Mouse (Mus musculus): Measurements from ENCODE around the gene Cyb5d1. TPM values are rescaled to one million over a fixed set of nuclear protein-coding genes. Genes with fewer than 3 reads are reported as not detected.

Gene Cyb5d1
- polyA plus RNA-seq, 1 experiment from 2014 or later: 23.9 TPM

DNA sequence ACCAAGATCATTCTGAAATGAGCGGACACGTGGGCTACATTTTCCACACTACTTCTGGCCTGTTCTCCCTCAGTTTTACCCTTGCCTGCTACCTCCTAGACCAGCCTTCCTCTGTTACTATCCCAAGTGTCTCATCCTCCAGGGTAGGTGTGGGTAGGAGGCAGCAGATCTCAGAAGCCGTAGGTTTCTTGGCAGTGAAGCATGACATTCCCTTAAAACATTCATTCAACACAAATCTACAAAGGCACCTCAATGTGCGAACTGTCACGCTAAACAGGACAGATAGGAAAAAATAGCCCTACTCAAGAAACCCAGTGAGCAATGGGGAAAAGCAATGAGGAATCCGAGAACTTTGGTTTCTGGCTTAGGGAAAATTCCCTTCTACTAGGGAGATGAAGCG is 17.1 kb upstream of the Cyb5d1 start:
- Histone ChIP-seq H3K36me3 (ENCODE audit: control insufficient read depth, insufficient read depth, low read length) (peaks cover 21% of the 10 kb centered on the region), H3K4me2 (replicated peaks; ENCODE audit: low read depth, low read length) (peak overlapping the region; percentile 68), H3K27me3 (ENCODE audit: control insufficient read depth, insufficient read depth, low read length) (no peaks in the 10 kb centered on the region), H3K27ac (ENCODE audit: low read depth, low read length) (no peak overlapping the region), H3K9me3 (ENCODE audit: control insufficient read depth, low read length) (no peaks in the 10 kb centered on the region), H3K4me1 (ENCODE audit: control insufficient read depth, insufficient read depth, low read length) (peaks cover 56% of the 10 kb centered on the region), H3K9ac (ENCODE audit: low read depth, low read length) (peak overlapping the region; percentile 8; the same call in 1 of the 2 replicates), H3K4me3 (ENCODE audit: low read length) (peak overlapping the region; percentile 85)
- ATAC-seq (ENCODE audit: low FRiP score, low TSS enrichment): no peak
- 53% methylated on average over 7 of the region's 7 CpGs for WGBS

DNA sequence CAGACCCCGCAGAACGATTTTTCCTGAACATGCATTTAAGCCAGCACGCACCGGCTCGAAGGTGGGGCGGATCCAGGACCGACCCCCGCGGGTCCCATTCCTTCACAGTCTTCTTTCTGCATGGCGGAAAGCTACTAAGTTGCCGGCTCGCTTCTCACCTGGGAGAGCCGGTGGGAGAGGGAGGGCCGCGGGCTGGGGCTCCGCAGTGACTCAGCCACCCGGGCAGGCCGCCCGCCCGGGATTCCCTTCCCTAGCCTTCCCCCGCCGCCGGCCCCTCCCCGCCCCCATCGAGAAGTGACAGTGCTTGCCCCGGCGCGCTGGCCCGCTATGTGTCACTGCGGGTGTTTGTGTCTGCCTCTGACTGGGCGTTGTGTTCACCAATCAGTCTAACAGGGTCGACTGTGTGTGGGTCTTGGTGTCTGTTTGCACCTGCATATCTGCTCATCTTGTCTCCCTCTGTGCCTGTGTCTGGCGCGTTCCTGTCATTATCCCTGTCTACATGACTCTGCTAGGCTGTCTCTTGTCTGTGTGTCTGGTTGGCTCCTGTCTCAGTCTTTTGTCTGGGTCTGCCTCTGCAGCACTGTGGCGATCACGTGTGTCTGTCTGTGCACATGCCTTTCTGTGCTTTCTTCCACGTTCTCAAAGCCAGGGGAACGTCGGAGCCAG is 16.2 kb upstream of the Cyb5d1 start:
- Histone ChIP-seq H3K27ac (ENCODE audit: low read depth, low read length) (peak overlapping the region; percentile 99), H3K9me3 (ENCODE audit: control insufficient read depth, low read length) (no peaks in the 10 kb centered on the region), H3K4me1 (ENCODE audit: control insufficient read depth, insufficient read depth, low read length) (peaks cover 50% of the 10 kb centered on the region), H3K4me2 (replicated peaks; ENCODE audit: low read depth, low read length) (peak overlapping the region; percentile 68), H3K9ac (ENCODE audit: low read depth, low read length) (peak overlapping the region; percentile 90), H3K36me3 (ENCODE audit: control insufficient read depth, insufficient read depth, low read length) (peaks cover 30% of the 10 kb centered on the region), H3K27me3 (ENCODE audit: control insufficient read depth, insufficient read depth, low read length) (no peaks in the 10 kb centered on the region), H3K4me3 (ENCODE audit: low read length) (peak overlapping the region; percentile 85)
- under 1% methylated on average over 33 of the region's 39 CpGs for WGBS
- no peak for ATAC-seq (ENCODE audit: low FRiP score, low TSS enrichment)

DNA sequence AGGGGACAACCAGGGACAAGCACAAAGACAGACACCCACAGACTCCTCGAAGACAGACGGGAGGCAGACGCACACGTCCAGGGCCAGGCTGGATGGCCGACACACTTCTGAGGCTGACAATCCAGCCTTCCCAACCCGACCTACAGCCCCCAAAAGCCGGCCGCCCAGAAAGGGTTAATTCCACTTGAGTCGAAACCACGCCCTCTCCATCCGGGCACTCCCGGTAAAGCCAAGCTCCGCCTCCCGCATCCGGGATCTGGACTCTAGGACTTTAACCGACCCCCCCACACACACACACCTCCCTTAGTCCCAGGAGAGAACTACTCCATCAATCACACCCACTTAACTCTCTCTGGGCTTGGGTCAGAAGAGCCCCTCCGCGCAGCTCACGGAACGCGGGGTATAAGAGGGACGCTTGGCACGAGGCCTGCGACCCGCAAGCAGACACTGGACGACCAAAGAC is 15.7 kb upstream of the Cyb5d1 start:
- no peaks in the 10 kb centered on the region for H3K9me3 ChIP-seq (ENCODE audit: control insufficient read depth, low read length)
- peak overlapping the region; percentile 99 for H3K27ac ChIP-seq (ENCODE audit: low read depth, low read length)
- ATAC-seq (ENCODE audit: low FRiP score, low TSS enrichment): peak; percentile 56
- H3K36me3 ChIP-seq (ENCODE audit: control insufficient read depth, insufficient read depth, low read length): peaks cover 35% of the 10 kb centered on the region
- peak overlapping the region; percentile 85 for H3K4me3 ChIP-seq (ENCODE audit: low read length)
- peak overlapping the region; percentile 68 for H3K4me2 ChIP-seq (replicated peaks; ENCODE audit: low read depth, low read length)
- no peaks in the 10 kb centered on the region for H3K27me3 ChIP-seq (ENCODE audit: control insufficient read depth, insufficient read depth, low read length)
- WGBS: under 1% methylated on average over 26 of the region's 26 CpGs
- H3K4me1 ChIP-seq (ENCODE audit: control insufficient read depth, insufficient read depth, low read length): peaks cover 47% of the 10 kb centered on the region
- peak overlapping the region; percentile 90 for H3K9ac ChIP-seq (ENCODE audit: low read depth, low read length)

DNA sequence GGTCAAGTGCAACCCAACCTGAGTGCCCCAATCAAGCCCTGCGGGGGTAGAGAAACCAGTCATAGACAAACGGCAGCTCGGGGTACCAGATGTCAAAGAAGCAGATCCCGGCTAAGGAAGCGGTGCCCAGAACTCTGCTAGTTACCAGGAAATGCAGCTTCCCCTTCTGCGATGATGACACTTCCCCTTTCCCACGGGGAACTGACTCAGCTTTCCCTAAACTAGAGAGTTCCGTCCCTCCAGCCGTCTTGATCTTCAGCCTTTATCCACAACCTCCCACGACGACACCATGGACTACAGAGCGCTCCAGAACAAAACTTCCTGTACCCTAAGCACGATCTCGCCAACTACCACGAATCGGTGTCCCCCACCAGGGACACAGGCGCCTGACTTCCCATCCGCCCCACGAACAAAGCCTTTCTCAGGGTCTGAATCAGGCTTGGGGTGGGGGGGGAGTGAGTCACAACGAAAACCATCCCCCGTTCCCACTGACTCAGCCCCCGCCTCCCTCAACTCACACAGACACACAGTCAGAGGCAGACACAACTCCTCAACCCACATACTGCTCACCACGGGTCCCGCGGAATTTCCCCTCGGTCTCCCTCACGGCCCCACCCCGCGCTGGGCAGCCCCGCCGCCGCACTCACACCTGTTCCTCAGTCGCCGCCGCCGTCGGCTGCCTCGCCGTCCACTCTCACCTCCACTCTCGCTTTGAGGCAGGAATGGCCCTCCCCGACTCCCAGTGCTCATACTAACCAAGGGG is 15.1 kb upstream of the Cyb5d1 start:
- Histone ChIP-seq H3K9me3 (ENCODE audit: control insufficient read depth, low read length) (no peaks in the 10 kb centered on the region), H3K9ac (ENCODE audit: low read depth, low read length) (peak overlapping the region; percentile 90), H3K4me2 (replicated peaks; ENCODE audit: low read depth, low read length) (peak overlapping the region; percentile 68), H3K4me1 (ENCODE audit: control insufficient read depth, insufficient read depth, low read length) (peaks cover 47% of the 10 kb centered on the region), H3K27ac (ENCODE audit: low read depth, low read length) (peak overlapping the region; percentile 99), H3K27me3 (ENCODE audit: control insufficient read depth, insufficient read depth, low read length) (no peaks in the 10 kb centered on the region), H3K4me3 (ENCODE audit: low read length) (peak overlapping the region; percentile 85), H3K36me3 (ENCODE audit: control insufficient read depth, insufficient read depth, low read length) (peaks cover 41% of the 10 kb centered on the region)
- ATAC-seq (ENCODE audit: low FRiP score, low TSS enrichment): peak; percentile 7; the same call in 1 of the 2 replicates
- under 1% methylated on average over 41 of the region's 41 CpGs for whole genome bisulfite sequencing

DNA sequence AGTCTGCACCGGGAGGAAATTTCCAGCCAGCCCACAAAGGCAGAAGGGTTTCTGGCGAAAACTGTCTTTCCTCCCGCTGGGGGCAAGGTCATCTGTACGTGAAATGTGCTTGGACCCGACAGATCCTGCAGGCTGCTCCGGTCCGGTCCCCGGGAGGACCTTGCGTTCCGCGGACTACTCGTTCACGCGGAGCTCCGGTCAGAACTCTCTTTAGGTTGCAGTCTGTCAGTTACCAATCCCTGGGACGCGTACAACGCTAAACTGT is 14.5 kb upstream of the Cyb5d1 start:
- Histone ChIP-seq H3K36me3 (ENCODE audit: control insufficient read depth, insufficient read depth, low read length) (peaks cover 47% of the 10 kb centered on the region), H3K4me1 (ENCODE audit: control insufficient read depth, insufficient read depth, low read length) (peaks cover 45% of the 10 kb centered on the region), H3K27me3 (ENCODE audit: control insufficient read depth, insufficient read depth, low read length) (no peaks in the 10 kb centered on the region), H3K27ac (ENCODE audit: low read depth, low read length) (peak overlapping the region; percentile 99), H3K4me2 (replicated peaks; ENCODE audit: low read depth, low read length) (peak overlapping the region; percentile 68), H3K9me3 (ENCODE audit: control insufficient read depth, low read length) (no peaks in the 10 kb centered on the region), H3K9ac (ENCODE audit: low read depth, low read length) (peak overlapping the region; percentile 90), H3K4me3 (ENCODE audit: low read length) (peak overlapping the region; percentile 85)
- ATAC-seq (ENCODE audit: low FRiP score, low TSS enrichment): no peak
- WGBS: under 1% methylated on average over 18 of the region's 18 CpGs

DNA sequence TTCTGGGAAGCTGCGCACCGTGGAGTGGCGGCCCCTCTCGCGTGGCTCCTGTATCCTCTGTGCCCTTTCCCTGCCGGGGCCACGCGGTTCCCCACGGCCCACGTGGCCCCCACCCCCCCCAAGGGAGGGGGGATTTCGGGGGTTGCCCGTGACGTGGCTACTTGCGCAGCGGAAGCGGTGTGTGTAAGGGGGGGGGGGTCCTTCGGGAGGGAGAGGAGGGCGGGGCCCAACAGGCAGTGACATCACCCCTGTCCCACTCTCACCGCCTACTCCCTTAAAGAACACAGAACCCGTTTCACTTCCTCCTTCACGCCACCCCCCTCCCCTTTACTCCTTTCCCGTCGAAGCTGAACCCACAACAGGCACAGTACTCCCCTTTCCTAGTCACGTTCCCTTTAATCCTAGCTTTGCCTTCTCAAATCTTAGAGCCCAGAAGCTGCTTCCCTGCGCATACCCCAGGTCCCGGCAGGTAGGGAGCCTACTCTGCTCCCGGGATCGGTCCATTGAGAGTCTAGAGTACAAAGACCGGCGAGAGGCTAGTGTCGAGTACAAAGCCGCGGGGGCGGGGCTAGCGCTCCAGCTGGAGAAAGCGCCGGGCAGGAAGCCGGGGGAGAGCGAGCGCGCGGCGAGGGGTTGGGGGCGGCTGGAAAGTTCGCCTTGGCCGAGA is 14.1 kb upstream of the Cyb5d1 start:
- peaks cover 51% of the 10 kb centered on the region for H3K36me3 ChIP-seq (ENCODE audit: control insufficient read depth, insufficient read depth, low read length)

DNA sequence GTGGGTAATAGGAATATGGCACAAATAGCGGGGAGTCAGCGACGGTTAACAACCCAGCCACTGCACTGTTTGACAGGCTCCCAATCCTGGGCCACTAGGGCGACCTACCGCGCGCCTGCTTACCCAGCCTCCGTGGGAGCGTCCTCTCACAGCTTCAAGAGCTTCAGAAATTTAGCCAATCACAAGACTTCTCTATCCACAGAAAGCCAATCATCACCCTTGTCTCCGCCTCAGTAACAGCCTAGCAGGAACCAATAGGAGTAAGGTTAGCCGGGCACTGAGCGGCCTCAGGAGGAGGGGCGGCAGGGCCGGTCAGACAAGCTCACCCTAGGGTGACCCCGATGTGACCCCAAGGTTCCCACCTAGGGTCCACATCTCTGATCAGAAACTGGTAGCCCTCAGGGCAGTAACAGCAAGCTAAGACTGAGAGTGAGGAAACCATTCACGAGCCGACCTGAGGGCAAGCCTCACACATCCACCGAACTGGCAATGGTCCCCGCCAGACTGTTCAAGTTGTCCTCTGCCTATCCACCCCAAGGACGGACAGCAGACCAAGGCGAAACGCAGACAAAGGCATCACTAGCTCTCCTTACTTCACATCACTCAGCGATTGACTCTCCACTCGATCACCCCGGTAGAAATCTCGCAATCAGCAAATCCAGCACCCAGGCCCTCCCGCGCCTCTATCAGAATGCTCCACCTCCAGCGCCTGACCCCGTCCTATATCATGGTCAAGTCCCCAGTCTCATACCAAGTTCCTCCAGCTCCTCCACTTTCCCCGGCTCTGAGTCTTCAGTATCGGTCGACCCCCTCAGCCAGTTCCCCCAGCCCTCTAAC is 13.3 kb upstream of the Cyb5d1 start:
- H3K9ac ChIP-seq (ENCODE audit: low read depth, low read length): peak overlapping the region; percentile 90
- H3K36me3 ChIP-seq (ENCODE audit: control insufficient read depth, insufficient read depth, low read length): peaks cover 59% of the 10 kb centered on the region
- peak overlapping the region; percentile 85 for H3K4me3 ChIP-seq (ENCODE audit: low read length)
- under 1% methylated on average over 33 of the region's 33 CpGs for WGBS
- H3K27ac ChIP-seq (ENCODE audit: low read depth, low read length): peak overlapping the region; percentile 99
- no peaks in the 10 kb centered on the region for H3K9me3 ChIP-seq (ENCODE audit: control insufficient read depth, low read length)
- H3K4me1 ChIP-seq (ENCODE audit: control insufficient read depth, insufficient read depth, low read length): peaks cover 33% of the 10 kb centered on the region
- peak; percentile 65 for ATAC-seq (ENCODE audit: low FRiP score, low TSS enrichment)
- H3K27me3 ChIP-seq (ENCODE audit: control insufficient read depth, insufficient read depth, low read length): no peaks in the 10 kb centered on the region
- peak overlapping the region; percentile 68 for H3K4me2 ChIP-seq (replicated peaks; ENCODE audit: low read depth, low read length)

More for the DNA sequence above, 14.1 kb upstream of the Cyb5d1 start:
- peak; percentile 41; the same call in 1 of the 2 replicates for ATAC-seq (ENCODE audit: low FRiP score, low TSS enrichment)
- Histone ChIP-seq H3K4me2 (replicated peaks; ENCODE audit: low read depth, low read length) (peak overlapping the region; percentile 68), H3K9me3 (ENCODE audit: control insufficient read depth, low read length) (no peaks in the 10 kb centered on the region), H3K27ac (ENCODE audit: low read depth, low read length) (peak overlapping the region; percentile 99), H3K9ac (ENCODE audit: low read depth, low read length) (peak overlapping the region; percentile 90), H3K27me3 (ENCODE audit: control insufficient read depth, insufficient read depth, low read length) (no peaks in the 10 kb centered on the region), H3K4me1 (ENCODE audit: control insufficient read depth, insufficient read depth, low read length) (peaks cover 41% of the 10 kb centered on the region), H3K4me3 (ENCODE audit: low read length) (peak overlapping the region; percentile 85)
- under 1% methylated on average over 41 of the region's 46 CpGs for WGBS

DNA sequence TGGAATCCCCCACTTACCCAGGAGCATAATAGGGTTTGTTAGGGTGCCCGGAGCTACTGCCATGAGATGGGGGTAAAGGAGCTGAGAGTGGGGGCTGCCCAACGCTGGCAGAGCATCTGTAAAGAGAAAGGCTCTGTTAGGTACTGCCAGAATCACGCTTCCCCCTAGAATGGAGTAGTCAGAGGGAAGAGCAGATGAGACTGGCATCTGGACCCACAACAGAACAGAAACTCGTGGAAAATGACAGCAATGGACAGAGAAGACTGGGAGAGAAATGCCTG is 12.2 kb upstream of the Cyb5d1 start:
- peaks cover 23% of the 10 kb centered on the region for H3K4me1 ChIP-seq (ENCODE audit: control insufficient read depth, insufficient read depth, low read length)
- H3K36me3 ChIP-seq (ENCODE audit: control insufficient read depth, insufficient read depth, low read length): peaks cover 61% of the 10 kb centered on the region
- peak overlapping the region; percentile 31; the same call in 1 of the 2 replicates for H3K9ac ChIP-seq (ENCODE audit: low read depth, low read length)
- H3K27ac ChIP-seq (ENCODE audit: low read depth, low read length): 0 out of 2 replicates have a peak overlapping the region, but pooled peaks have one; percentile 32
- ATAC-seq (ENCODE audit: low FRiP score, low TSS enrichment): no peak
- H3K4me3 ChIP-seq (ENCODE audit: low read length): no peak overlapping the region; the same call in 1 of the 2 replicates
- 89% methylated on average over 4 of the region's 4 CpGs for WGBS
- H3K9me3 ChIP-seq (ENCODE audit: control insufficient read depth, low read length): no peaks in the 10 kb centered on the region
- no peaks in the 10 kb centered on the region for H3K27me3 ChIP-seq (ENCODE audit: control insufficient read depth, insufficient read depth, low read length)
- peak overlapping the region; percentile 68; the same call in 1 of the 2 replicates for H3K4me2 ChIP-seq (replicated peaks; ENCODE audit: low read depth, low read length)
